Mouse (Mus musculus) urinary bladder, postnatal 36 days (tissue): ENCODE results near the gene Washc4.

Source experiments
- DNase-seq, 2 experiments: peaks; one replicate each; pipeline ENCODE4 v3.0.0; 2022; ENCODE audit warnings: low spot score in 2 of 2, mixed read lengths in 1 of 2

Gene Washc4

DNA sequence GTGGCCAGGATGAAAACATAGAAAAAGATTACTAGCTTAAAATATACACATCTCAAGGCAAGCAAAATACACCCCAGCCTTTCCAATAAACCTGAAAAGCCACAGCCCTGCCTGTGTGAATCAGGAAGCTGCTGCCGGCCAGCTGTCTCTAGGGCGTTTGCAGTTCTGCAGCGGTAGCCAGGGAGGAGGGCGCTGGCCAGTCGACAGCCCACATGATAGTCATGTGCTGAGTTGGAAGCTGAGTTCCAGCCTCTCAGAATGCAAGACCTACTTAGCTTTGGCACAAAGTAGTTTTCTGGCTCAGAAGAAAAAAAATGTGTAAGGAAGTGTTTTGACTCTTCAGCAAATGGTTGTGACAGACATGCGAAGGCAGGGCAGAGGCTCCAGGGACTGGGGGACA is 93.7 kb downstream of the Washc4 start:
- DNase-seq, result peak; percentile 56 to 86

DNA sequence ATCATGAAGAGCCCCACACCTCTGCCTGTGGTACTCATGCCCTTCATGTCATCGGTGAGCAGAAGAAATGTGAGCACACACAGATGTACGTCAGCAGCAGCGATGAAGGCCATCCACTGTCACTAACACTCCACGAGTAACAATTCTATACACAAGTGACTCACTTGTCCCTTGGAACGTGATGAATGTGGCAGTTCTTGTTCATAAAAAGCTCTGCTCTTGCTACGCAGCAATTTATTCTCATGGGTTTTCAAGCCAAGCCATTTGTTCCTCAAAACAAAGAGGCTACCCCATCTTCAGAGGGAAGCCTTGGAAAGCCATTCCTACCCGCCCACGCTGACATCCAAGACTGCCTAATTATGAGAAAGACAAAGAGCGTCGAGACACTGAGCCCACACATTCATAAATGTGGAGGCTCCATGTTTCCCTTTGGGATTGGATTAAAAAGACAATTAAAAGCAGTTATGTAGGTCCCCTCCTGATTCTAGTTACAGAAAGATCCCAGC is 96.4 kb downstream of the Washc4 start:
- DNase-seq, result no peak

DNA sequence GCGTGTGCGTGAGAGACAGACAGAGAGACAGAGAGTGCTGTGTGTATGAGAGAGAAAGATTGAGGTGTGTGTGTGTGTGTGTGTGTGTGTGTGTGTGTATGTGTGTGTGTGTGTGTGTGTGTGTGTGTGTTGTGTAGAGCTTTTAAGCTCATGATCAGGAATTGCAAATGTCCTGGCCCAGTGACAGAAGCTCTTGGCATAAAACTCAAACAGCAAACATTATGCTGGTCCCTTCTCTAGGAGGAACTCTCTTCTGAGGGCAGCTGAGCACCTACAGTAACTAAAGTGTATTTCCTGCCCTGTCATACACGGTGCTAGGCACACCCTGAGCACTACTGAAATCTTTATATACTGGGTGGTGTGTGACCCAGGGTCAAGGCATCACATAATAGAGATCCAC is 98.1 kb downstream of the Washc4 start:
- DNase-seq, result no peak

DNA sequence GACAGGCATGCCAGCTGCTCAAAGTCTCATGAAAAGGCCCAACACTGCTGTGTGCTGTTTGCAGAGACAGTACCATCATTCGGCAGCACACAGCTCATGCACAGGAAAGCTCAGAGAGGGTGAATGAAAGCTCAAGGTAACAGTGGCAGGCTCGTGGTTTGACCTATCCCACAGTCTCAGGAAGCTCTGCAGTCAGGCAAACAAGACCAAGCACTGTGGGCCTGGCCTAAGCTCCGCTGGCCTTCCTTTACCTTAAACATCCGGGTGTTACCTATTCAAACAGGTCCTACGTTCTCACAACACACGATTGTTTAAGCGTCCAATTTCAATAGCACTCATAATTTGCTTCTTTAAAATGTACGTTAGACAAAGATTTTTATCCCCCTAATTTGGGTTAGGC is 100.6 kb downstream of the Washc4 start:
- DNase-seq, result no peak

DNA sequence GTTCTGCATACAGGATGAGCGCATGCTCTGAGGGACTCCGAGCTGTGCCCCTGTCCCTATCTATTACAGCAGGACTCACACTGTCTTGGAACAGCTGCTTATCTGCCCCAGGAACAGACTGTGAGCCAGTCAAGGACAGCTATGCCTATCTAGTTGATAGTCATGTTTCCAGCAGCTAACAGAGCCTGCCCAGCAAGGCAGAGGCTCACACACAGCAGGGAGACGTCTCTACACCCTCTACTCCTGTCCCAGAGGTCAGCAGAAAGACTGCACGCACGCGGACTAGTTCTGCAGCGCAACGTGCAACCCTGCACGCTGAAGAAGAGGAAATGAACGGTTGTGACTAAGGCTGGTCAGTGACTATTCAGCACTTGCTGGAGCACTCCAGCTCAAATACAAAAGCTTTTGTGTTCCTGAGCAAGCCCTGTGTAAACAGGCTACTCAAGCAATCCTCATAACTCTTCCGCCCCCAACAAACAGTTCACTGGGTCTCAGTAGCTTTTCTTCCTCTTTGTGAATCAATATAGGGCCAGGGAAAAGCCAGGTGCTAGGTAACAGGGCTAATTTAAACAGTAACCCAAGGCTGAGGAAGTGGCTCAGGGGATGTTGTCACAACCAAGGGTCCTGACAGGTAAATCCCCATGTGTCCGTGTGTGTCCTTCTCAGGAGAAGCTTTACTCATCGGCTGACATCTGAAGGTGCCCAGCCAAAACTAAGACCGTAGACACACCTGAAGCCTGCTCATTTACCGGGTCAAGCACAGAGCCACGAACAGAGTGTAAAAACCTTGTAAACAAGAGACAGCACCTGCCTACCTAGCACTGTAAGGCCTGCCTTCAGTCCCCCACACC is 101.5 kb downstream of the Washc4 start:
- DNase-seq, result peak in 1 of 2 experiments; percentile 54

DNA sequence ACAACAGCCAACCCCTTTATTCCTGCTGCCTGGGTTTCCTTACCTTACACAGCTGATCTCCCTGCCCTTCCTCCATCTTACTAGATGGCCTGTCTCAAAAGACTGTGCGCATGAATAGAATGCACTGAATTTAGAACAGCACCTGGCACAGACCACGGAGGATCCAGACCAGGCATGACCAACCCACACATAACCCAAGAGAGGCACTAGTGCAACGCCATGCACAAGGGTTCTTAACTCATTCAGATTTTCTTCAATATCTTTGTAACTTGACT is 102.1 kb downstream of the Washc4 start:
- no peak for DNase-seq
